Mouse (Mus musculus) heart, adult 18-20 months (tissue): Measurements from ENCODE around the gene Glud1. TPM values are rescaled to one million over a fixed set of nuclear protein-coding genes. Genes with fewer than 3 reads are reported as not detected.

Experiments used
- DNase-seq, 2 experiments: peaks; one replicate each; pipeline ENCODE4 v3.0.0; 2021 to 2022; ENCODE audit warnings: mixed read lengths in 1 of 2
- total RNA-seq, 2 experiments: library from RNA; stranded (reverse); gene quantifications; 2 replicates each; pipeline ENCODE4 v1.2.3; 2021

The Glud1 gene
- total RNA-seq, 2 experiments from 2014 or later = 148 to 183 TPM

- DNase-seq = peak; percentile 73 to 87
These were observed 68.2 kb downstream of the Glud1 start for GRCm38 (mm10) chr14:34378560-34379331.

GRCm38 (mm10) chr14:34382921-34383704 is 72.6 kb downstream of the Glud1 start:
- peak in 1 of 2 experiments; percentile 42 for DNase-seq

- DNase-seq = no peak
These were observed 82.8 kb downstream of the Glud1 start for GRCm38 (mm10) chr14:34393295-34393694.

Other genes with a start within 250 kb of the Glud1 start
- 1 to 10 TPM; 1.8 to 5.4 TPM for gene Anxa8, start 224.7 kb upstream of the Glud1 start, total RNA-seq
- gene A630023A22Rik, start 208.0 kb upstream of the Glud1 start, total RNA-seq = not detected
- gene Npy4r, start 158.2 kb upstream of the Glud1 start, total RNA-seq = under 1 TPM; 0.07 to 0.13 TPM
- under 1 TPM; 0.13 to 0.25 TPM for gene Gprin2, start 109.1 kb upstream of the Glud1 start, total RNA-seq
- under 1 TPM; 0.35 to 0.67 TPM for gene Syt15, start 91.1 kb upstream of the Glud1 start, total RNA-seq
- gene Shld2, start 234 bp upstream of the Glud1 start, total RNA-seq = 1 to 10 TPM; 6.0 to 8.5 TPM
- gene Fam25c, start 44.7 kb downstream of the Glud1 start, total RNA-seq = not detected
- gene Sncg, start 64.1 kb downstream of the Glud1 start, total RNA-seq = 10 to 100 TPM; 11.6 to 12.6 TPM
- gene Mmrn2, start 64.7 kb downstream of the Glud1 start, total RNA-seq = 10 to 100 TPM; 30.1 to 30.7 TPM
- 10 to 100 TPM; 52.9 to 56.9 TPM for gene Bmpr1a, start 192.6 kb downstream of the Glud1 start, total RNA-seq
- not detected for gene 9230112D13Rik, start 212.1 kb downstream of the Glud1 start, total RNA-seq